Mouse (Mus musculus): ENCODE measurements around the gene Stx16.

DNA sequence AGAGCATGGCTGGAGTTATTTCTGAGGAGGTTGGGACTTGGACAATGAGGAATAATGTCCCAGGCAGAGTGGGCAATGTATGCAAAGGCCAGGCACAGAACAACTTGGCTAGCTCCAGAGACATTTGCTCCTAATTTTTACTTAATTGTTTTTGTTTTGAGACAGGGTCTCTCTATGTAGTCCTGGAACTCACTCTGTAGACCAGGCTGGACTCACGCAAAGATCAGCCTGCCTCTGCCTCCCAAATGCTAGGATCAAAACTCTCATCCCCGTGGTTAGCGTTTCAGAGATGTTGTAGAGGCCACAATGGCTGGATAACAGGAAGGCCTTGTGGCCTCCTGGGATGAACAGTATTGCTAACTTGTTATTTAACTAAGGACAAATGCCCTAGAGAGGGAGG, 21.6 kb upstream of the Stx16 start:
- TF ChIP-seq CTCF (IDR thresholded peaks at IDR 0.05; ENCODE audit: low read depth, low read length) (no peak), POLR2AphosphoS5 (IDR thresholded peaks at IDR 0.05; ENCODE audit: insufficient replicate concordance, low read depth, low read length) (no peak)

Measured in G1E (cell line).